Mouse (Mus musculus) thymus, adult 2 months (tissue): ENCODE data around the gene Foxn1. TPM values are rescaled to one million over a fixed set of nuclear protein-coding genes. Genes with fewer than 3 reads are reported as not detected.

Source experiments
- DNase-seq: peaks from one replicate; pipeline ENCODE4 v3.0.0; 2021
- H3K27ac ChIP-seq: fragments of 200-500 bp; 2 replicates; pipeline ENCODE4 v1.5.1; 2012; ENCODE audit warnings: low read length, control low read depth; ENCODE audit not compliant: control insufficient read depth, insufficient read depth
- H3K27me3 ChIP-seq: fragments of 200-500 bp; 2 replicates; pipeline ENCODE4 v1.6.1; 2012; ENCODE audit warnings: mild to moderate bottlenecking, low read length, moderate library complexity, mixed read lengths; ENCODE audit not compliant: control insufficient read depth, insufficient read depth
- H3K36me3 ChIP-seq: fragments of 200-500 bp; 2 replicates; pipeline ENCODE4 v1.6.1; 2012; ENCODE audit warnings: mild to moderate bottlenecking, low read length, moderate library complexity; ENCODE audit not compliant: control insufficient read depth, insufficient read depth
- H3K4me1 ChIP-seq: fragments of 200-500 bp; replicated peaks from 2 replicates; pipeline ENCODE4 v1.6.1; 2012; ENCODE audit warnings: low read length; ENCODE audit not compliant: control insufficient read depth, insufficient read depth
- H3K4me3 ChIP-seq: fragments of 200-500 bp; 2 replicates; pipeline ENCODE4 v1.5.1; 2012; ENCODE audit warnings: mild to moderate bottlenecking, low read length, control low read depth, moderate library complexity; ENCODE audit not compliant: control insufficient read depth, insufficient read depth
- CTCF ChIP-seq: fragments of 200-500 bp; IDR thresholded peaks from 2 replicates; pipeline ENCODE4 v1.5.1; 2012; ENCODE audit warnings: mild to moderate bottlenecking, control low read depth, low read length, moderate library complexity, borderline replicate concordance; ENCODE audit not compliant: control insufficient read depth, poor library complexity, insufficient read depth; ENCODE audit errors: extremely low read depth
- POLR2A ChIP-seq: fragments of 200-500 bp; IDR thresholded peaks from 2 replicates; pipeline ENCODE4 v1.6.1; 2012; ENCODE audit warnings: mild to moderate bottlenecking, low read length, control low read depth, moderate library complexity; ENCODE audit not compliant: control insufficient read depth, poor library complexity, insufficient read depth; ENCODE audit errors: extremely low read depth
- WGBS: fragments of 180-500 bp; shearing (Covaris S2); methylation state at CpG from one replicate; pipeline ENCODE4 v1.1.7; 2018; 5-methylcytosine and 5-hydroxymethylcytosine counted together
- polyA plus RNA-seq: library from polyadenylated mRNA; depleted of rRNA; stranded (reverse); fragments of >200 nt; gene quantifications from 2 replicates; pipeline ENCODE4 v1.2.3, GENCODE M21; 2012

Gene Foxn1
- polyA plus RNA-seq, 1 experiment, result 31.3 TPM

GRCm38 (mm10) chr11:78416854-78417253, 30.5 kb upstream of the Foxn1 start:
- Histone ChIP-seq H3K27me3 (no peaks in the 10 kb centered on the region), H3K27ac (no peak overlapping the region), H3K4me1 (no peaks in the 10 kb centered on the region), H3K4me3 (no peak overlapping the region), H3K36me3 (no peaks in the 10 kb centered on the region)
- no peak for DNase-seq
- no peak for TF ChIP-seq CTCF
- no peak for TF ChIP-seq POLR2A
- WGBS, result 91% methylated on average over 6 of the region's 6 CpGs

- no peaks in the 10 kb centered on the region for H3K27me3 ChIP-seq
- no peak overlapping the region for H3K4me3 ChIP-seq
- WGBS, result 91% methylated on average over 6 of the region's 6 CpGs
- no peak for DNase-seq
- H3K27ac ChIP-seq, result no peak overlapping the region
- TF ChIP-seq CTCF, result no peak
- TF ChIP-seq POLR2A, result no peak
- H3K4me1 ChIP-seq, result no peaks in the 10 kb centered on the region
- H3K36me3 ChIP-seq, result no peaks in the 10 kb centered on the region
These were observed 26.5 kb upstream of the Foxn1 start for GRCm38 (mm10) chr11:78412861-78413260.

- no peak overlapping the region for H3K27ac ChIP-seq
- H3K4me3 ChIP-seq, result no peak overlapping the region
- 95% methylated on average over 6 of the region's 6 CpGs for WGBS
- no peak for TF ChIP-seq CTCF
- TF ChIP-seq POLR2A, result no peak
- H3K27me3 ChIP-seq, result no peaks in the 10 kb centered on the region
- no peaks in the 10 kb centered on the region for H3K36me3 ChIP-seq
- no peaks in the 10 kb centered on the region for H3K4me1 ChIP-seq
- no peak for DNase-seq
These were observed 26.0 kb upstream of the Foxn1 start for GRCm38 (mm10) chr11:78412324-78412850.

- Histone ChIP-seq H3K4me1 (no peaks in the 10 kb centered on the region), H3K36me3 (no peaks in the 10 kb centered on the region), H3K27me3 (no peaks in the 10 kb centered on the region), H3K4me3 (no peak overlapping the region), H3K27ac (no peak overlapping the region)
- 68% methylated on average over 11 of the region's 11 CpGs for WGBS
- TF ChIP-seq POLR2A (no peak), CTCF (no peak)
- DNase-seq, result no peak
These were observed 25.4 kb upstream of the Foxn1 start for GRCm38 (mm10) chr11:78411606-78412323.

GRCm38 (mm10) chr11:78408256-78409240, 22.2 kb upstream of the Foxn1 start:
- 92% methylated on average over 9 of the region's 9 CpGs for WGBS
- Histone ChIP-seq H3K4me3 (no peak overlapping the region), H3K36me3 (no peaks in the 10 kb centered on the region), H3K27ac (no peak overlapping the region), H3K4me1 (no peaks in the 10 kb centered on the region), H3K27me3 (no peaks in the 10 kb centered on the region)
- TF ChIP-seq POLR2A, result no peak
- no peak for DNase-seq

GRCm38 (mm10) chr11:78402062-78402461, 15.7 kb upstream of the Foxn1 start:
- H3K27me3 ChIP-seq, result no peaks in the 10 kb centered on the region
- WGBS, result 81% methylated on average over 6 of the region's 6 CpGs
- no peak overlapping the region for H3K4me3 ChIP-seq
- no peak overlapping the region for H3K27ac ChIP-seq
- no peaks in the 10 kb centered on the region for H3K36me3 ChIP-seq
- no peak for TF ChIP-seq POLR2A
- no peak for TF ChIP-seq CTCF
- H3K4me1 ChIP-seq, result peaks cover 3% of the 10 kb centered on the region
- no peak for DNase-seq
